Mouse (Mus musculus): ENCODE measurements at regions not wholly inside any gene's neighbourhood (a gene's known extent, or its start where the extent isn't known, plus 50 kb on each side); places are given as distances from the start of the nearest gene placed in this dataset.

DNA sequence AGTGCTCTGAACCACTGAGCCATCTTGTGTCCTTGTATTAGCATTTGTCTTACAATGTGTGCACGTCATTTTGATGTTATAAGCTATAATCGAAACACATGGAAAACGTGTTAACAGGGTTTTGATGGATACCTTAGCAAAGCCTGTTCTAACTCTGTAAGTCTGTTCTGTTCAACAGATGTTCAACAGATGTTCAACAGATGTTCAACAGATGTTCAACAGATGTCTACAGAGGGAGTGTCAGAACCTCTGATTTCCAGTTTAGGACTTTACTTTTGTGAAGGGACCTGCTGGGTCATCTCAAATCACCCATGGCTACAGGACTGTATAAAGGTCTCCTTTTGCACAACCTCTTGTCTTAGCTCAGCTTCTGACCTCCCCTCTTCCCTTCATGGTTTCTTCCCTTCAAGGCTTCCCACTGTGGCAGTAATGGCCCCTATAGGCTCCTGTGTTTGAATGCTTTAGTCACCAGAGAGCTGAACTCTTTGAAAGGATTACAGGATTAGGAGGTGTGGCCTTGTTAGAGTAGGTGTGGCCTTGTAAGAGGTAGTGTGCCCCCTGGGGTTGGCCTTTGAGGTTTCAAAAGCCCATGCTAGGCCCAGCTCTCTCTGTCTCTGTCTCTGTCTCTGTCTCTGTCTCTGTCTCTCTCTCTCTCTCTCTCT, 66.8 kb upstream of the Lsm14a start:
- no peak for TF ChIP-seq CTCF (IDR thresholded peaks at IDR 0.05; ENCODE audit: control insufficient read depth, insufficient read depth, insufficient read length)
- TF ChIP-seq USF1 (IDR thresholded peaks at IDR 0.05; ENCODE audit: low read depth), result no peak
